Mouse (Mus musculus) testis, adult 2 months (tissue): ENCODE results near the gene Cnih3. TPM values are rescaled to one million over a fixed set of nuclear protein-coding genes. Genes with fewer than 3 reads are reported as not detected.

Experiments
- H3K27ac ChIP-seq: fragments of 200-500 bp; 2 replicates; pipeline ENCODE4 v1.5.1; 2012; ENCODE audit warnings: low read depth, low read length; ENCODE audit not compliant: control insufficient read depth, insufficient read depth
- H3K27me3 ChIP-seq: fragments of 200-500 bp; 2 replicates; pipeline ENCODE4 v1.6.1; 2012; ENCODE audit warnings: mild to moderate bottlenecking, low read length, moderate library complexity; ENCODE audit not compliant: control insufficient read depth, insufficient read depth
- H3K36me3 ChIP-seq: fragments of 200-500 bp; 2 replicates; pipeline ENCODE4 v1.6.1; 2012; ENCODE audit warnings: mild to moderate bottlenecking, low read length; ENCODE audit not compliant: control insufficient read depth, insufficient read depth
- H3K4me1 ChIP-seq: fragments of 200-500 bp; 2 replicates; pipeline ENCODE4 v1.6.1; 2012; ENCODE audit warnings: low read length; ENCODE audit not compliant: control insufficient read depth, insufficient read depth
- H3K4me3 ChIP-seq: fragments of 200-500 bp; 2 replicates; pipeline ENCODE4 v1.5.1; 2012; ENCODE audit warnings: low read depth, mild to moderate bottlenecking, low read length, moderate library complexity, mixed read lengths; ENCODE audit not compliant: control insufficient read depth
- CTCF ChIP-seq: fragments of 200-500 bp; IDR thresholded peaks from 2 replicates; pipeline ENCODE4 v1.5.1; 2012; ENCODE audit warnings: low read depth, mild to moderate bottlenecking, inconsistent platforms, low read length, moderate library complexity; ENCODE audit not compliant: control insufficient read depth, insufficient read depth, insufficient replicate concordance
- POLR2A ChIP-seq: fragments of 200-500 bp; IDR thresholded peaks from 2 replicates; pipeline ENCODE4 v1.6.1; 2012; ENCODE audit warnings: low read depth, mild to moderate bottlenecking, inconsistent platforms, low read length, moderate library complexity; ENCODE audit not compliant: control insufficient read depth
- polyA plus RNA-seq: library from polyadenylated mRNA; depleted of rRNA; stranded (reverse); fragments of >200 nt; gene quantifications from 2 replicates; pipeline ENCODE4 v1.2.3, GENCODE M21; 2012

Gene Cnih3
- polyA plus RNA-seq, 1 experiment, result 0.27 TPM

GRCm38 (mm10) chr1:181440982-181441603 lies 88.7 kb downstream of the Cnih3 start:
- Histone ChIP-seq H3K4me1 (peaks cover 4% of the 10 kb centered on the region), H3K27ac (no peak overlapping the region), H3K27me3 (no peaks in the 10 kb centered on the region), H3K4me3 (no peak overlapping the region), H3K36me3 (no peaks in the 10 kb centered on the region)
- TF ChIP-seq POLR2A, result no peak
- TF ChIP-seq CTCF, result no peak

- Histone ChIP-seq H3K36me3 (no peaks in the 10 kb centered on the region), H3K27ac (no peak overlapping the region)
- TF ChIP-seq CTCF (no peak), POLR2A (no peak)
These were observed 89.3 kb downstream of the Cnih3 start for GRCm38 (mm10) chr1:181441654-181442241.

GRCm38 (mm10) chr1:181445041-181445440 lies 92.6 kb downstream of the Cnih3 start:
- H3K27me3 ChIP-seq, result no peaks in the 10 kb centered on the region
- peaks cover 4% of the 10 kb centered on the region for H3K4me1 ChIP-seq
- H3K4me3 ChIP-seq, result no peak overlapping the region
- no peak overlapping the region for H3K27ac ChIP-seq
- H3K36me3 ChIP-seq, result no peaks in the 10 kb centered on the region
- TF ChIP-seq POLR2A (no peak), CTCF (no peak)

More at GRCm38 (mm10) chr1:181441654-181442241, 89.3 kb downstream of the Cnih3 start:
- no peaks in the 10 kb centered on the region for H3K27me3 ChIP-seq
- peaks cover 4% of the 10 kb centered on the region for H3K4me1 ChIP-seq
- no peak overlapping the region for H3K4me3 ChIP-seq

GRCm38 (mm10) chr1:181445630-181446257 lies 93.3 kb downstream of the Cnih3 start:
- Histone ChIP-seq H3K36me3 (no peaks in the 10 kb centered on the region), H3K27me3 (no peaks in the 10 kb centered on the region), H3K4me1 (peaks cover 4% of the 10 kb centered on the region; the same call in 1 of the 2 replicates), H3K4me3 (no peak overlapping the region), H3K27ac (no peak overlapping the region)
- no peak for TF ChIP-seq POLR2A
- TF ChIP-seq CTCF, result 0 out of 2 replicates have a peak, but pooled peaks have one; percentile 6

GRCm38 (mm10) chr1:181446591-181447114 lies 94.2 kb downstream of the Cnih3 start:
- Histone ChIP-seq H3K27me3 (no peaks in the 10 kb centered on the region), H3K27ac (no peak overlapping the region), H3K4me3 (no peak overlapping the region), H3K36me3 (no peaks in the 10 kb centered on the region), H3K4me1 (no peaks in the 10 kb centered on the region)
- no peak for TF ChIP-seq POLR2A
- TF ChIP-seq CTCF, result no peak

- no peak overlapping the region for H3K4me3 ChIP-seq
- H3K27ac ChIP-seq, result no peak overlapping the region
- H3K27me3 ChIP-seq, result no peaks in the 10 kb centered on the region
- H3K4me1 ChIP-seq, result no peaks in the 10 kb centered on the region
- TF ChIP-seq POLR2A (no peak), CTCF (no peak)
- no peaks in the 10 kb centered on the region for H3K36me3 ChIP-seq
These were observed 95.1 kb downstream of the Cnih3 start for GRCm38 (mm10) chr1:181447576-181447975.

GRCm38 (mm10) chr1:181448041-181448440 lies 95.6 kb downstream of the Cnih3 start:
- Histone ChIP-seq H3K4me1 (no peaks in the 10 kb centered on the region), H3K36me3 (no peaks in the 10 kb centered on the region), H3K4me3 (no peak overlapping the region), H3K27me3 (no peaks in the 10 kb centered on the region), H3K27ac (no peak overlapping the region)
- TF ChIP-seq POLR2A (no peak), CTCF (no peak)
